Mouse (Mus musculus): ENCODE data around the gene Tmc6. TPM values are rescaled to one million over a fixed set of nuclear protein-coding genes. Genes with fewer than 3 reads are reported as not detected.
"Not testable (repeated sequence)": the region's sequence is repeated elsewhere in the genome, so short reads cannot be mapped to it uniquely, and the experiment has no call there.

The Tmc6 gene
- polyA plus RNA-seq, 1 experiment from 2014 or later = 3.9 TPM

GRCm38 (mm10) chr11:117815850-117816249 lies 33.9 kb upstream of the Tmc6 start:
- ATAC-seq (ENCODE audit: low read depth); H3K36me3 ChIP-seq (ENCODE audit: control insufficient read depth, insufficient read depth, low read length): not testable (repeated sequence)

GRCm38 (mm10) chr11:117814704-117815366 lies 32.8 kb upstream of the Tmc6 start:
- Histone ChIP-seq H3K36me3 (ENCODE audit: control insufficient read depth, insufficient read depth, low read length) (no peaks in the 10 kb centered on the region), H3K4me3 (ENCODE audit: low read depth, low read length) (no peak overlapping the region), H3K27me3 (ENCODE audit: control insufficient read depth, insufficient read depth, low read length) (peaks cover 3% of the 10 kb centered on the region; the same call in 1 of the 2 replicates), H3K27ac (ENCODE audit: low read depth, low read length) (no peak overlapping the region), H3K9me3 (ENCODE audit: control insufficient read depth, low read length) (no peaks in the 10 kb centered on the region), H3K9ac (replicated peaks; ENCODE audit: low read depth, low read length) (no peak overlapping the region), H3K4me2 (ENCODE audit: low read depth, low read length) (no peak overlapping the region), H3K4me1 (ENCODE audit: control insufficient read depth, insufficient read depth, low read length) (no peaks in the 10 kb centered on the region)
- 91% methylated on average over 6 of the region's 6 CpGs for WGBS
- no peak for ATAC-seq (ENCODE audit: low read depth)

More at GRCm38 (mm10) chr11:117815850-117816249, 33.9 kb upstream of the Tmc6 start:
- WGBS = 94% methylated on average over 9 of the region's 9 CpGs
- not testable (repeated sequence) for H3K4me3 ChIP-seq (ENCODE audit: low read depth, low read length); H3K4me2 ChIP-seq (ENCODE audit: low read depth, low read length); H3K27me3 ChIP-seq (ENCODE audit: control insufficient read depth, insufficient read depth, low read length); H3K4me1 ChIP-seq (ENCODE audit: control insufficient read depth, insufficient read depth, low read length); H3K27ac ChIP-seq (ENCODE audit: low read depth, low read length); H3K9ac ChIP-seq (replicated peaks; ENCODE audit: low read depth, low read length); H3K9me3 ChIP-seq (ENCODE audit: control insufficient read depth, low read length)

GRCm38 (mm10) chr11:117813867-117814266 lies 31.9 kb upstream of the Tmc6 start:
- H3K27ac ChIP-seq (ENCODE audit: low read depth, low read length) = no peak overlapping the region
- ATAC-seq (ENCODE audit: low read depth) = no peak
- 80% methylated on average over 5 of the region's 5 CpGs for WGBS

GRCm38 (mm10) chr11:117810401-117811046 lies 28.5 kb upstream of the Tmc6 start:
- Histone ChIP-seq H3K9ac (replicated peaks; ENCODE audit: low read depth, low read length) (no peak overlapping the region), H3K9me3 (ENCODE audit: control insufficient read depth, low read length) (no peaks in the 10 kb centered on the region), H3K27ac (ENCODE audit: low read depth, low read length) (no peak overlapping the region), H3K4me2 (ENCODE audit: low read depth, low read length) (peak overlapping the region; percentile 78), H3K36me3 (ENCODE audit: control insufficient read depth, insufficient read depth, low read length) (no peaks in the 10 kb centered on the region), H3K4me1 (ENCODE audit: control insufficient read depth, insufficient read depth, low read length) (no peaks in the 10 kb centered on the region), H3K4me3 (ENCODE audit: low read depth, low read length) (peak overlapping the region; percentile 52), H3K27me3 (ENCODE audit: control insufficient read depth, insufficient read depth, low read length) (peaks cover 7% of the 10 kb centered on the region)
- WGBS = under 1% methylated on average over 21 of the region's 21 CpGs
- peak; percentile 76; the same call in 1 of the 2 replicates for ATAC-seq (ENCODE audit: low read depth)

More at GRCm38 (mm10) chr11:117813867-117814266, 31.9 kb upstream of the Tmc6 start:
- Histone ChIP-seq H3K9ac (replicated peaks; ENCODE audit: low read depth, low read length) (no peak overlapping the region), H3K4me1 (ENCODE audit: control insufficient read depth, insufficient read depth, low read length) (no peaks in the 10 kb centered on the region), H3K36me3 (ENCODE audit: control insufficient read depth, insufficient read depth, low read length) (no peaks in the 10 kb centered on the region), H3K9me3 (ENCODE audit: control insufficient read depth, low read length) (no peaks in the 10 kb centered on the region), H3K4me2 (ENCODE audit: low read depth, low read length) (no peak overlapping the region), H3K27me3 (ENCODE audit: control insufficient read depth, insufficient read depth, low read length) (peaks cover 7% of the 10 kb centered on the region), H3K4me3 (ENCODE audit: low read depth, low read length) (no peak overlapping the region)

GRCm38 (mm10) chr11:117809407-117810311 lies 27.7 kb upstream of the Tmc6 start, which contains the start of the genes Gm20708 and Syngr2:
Gene Gm20708 (plus strand): TSS chr11:117809668.
Gene Syngr2 (plus strand): TSS chr11:117809668.
- under 1% methylated on average over 56 of the region's 75 CpGs for WGBS
- peaks cover 7% of the 10 kb centered on the region for H3K27me3 ChIP-seq (ENCODE audit: control insufficient read depth, insufficient read depth, low read length)
- H3K4me2 ChIP-seq (ENCODE audit: low read depth, low read length) = peak within 1 kb of the TSS; percentile 78
- peak; percentile 66; the same call in 1 of the 2 replicates for ATAC-seq (ENCODE audit: low read depth)
- H3K4me1 ChIP-seq (ENCODE audit: control insufficient read depth, insufficient read depth, low read length) = no peaks in the 10 kb centered on the region
- peak within 1 kb of the TSS; percentile 52 for H3K4me3 ChIP-seq (ENCODE audit: low read depth, low read length)
- no peak within 1 kb of the TSS for H3K27ac ChIP-seq (ENCODE audit: low read depth, low read length)
- no peaks in the 10 kb centered on the region for H3K9me3 ChIP-seq (ENCODE audit: control insufficient read depth, low read length)
- H3K9ac ChIP-seq (replicated peaks; ENCODE audit: low read depth, low read length) = peak within 1 kb of the TSS; percentile 46
- H3K36me3 ChIP-seq (ENCODE audit: control insufficient read depth, insufficient read depth, low read length) = no peaks in the 10 kb centered on the region

- no peak overlapping the region for H3K9ac ChIP-seq (replicated peaks; ENCODE audit: low read depth, low read length)
- peaks cover 7% of the 10 kb centered on the region for H3K27me3 ChIP-seq (ENCODE audit: control insufficient read depth, insufficient read depth, low read length)
- no peaks in the 10 kb centered on the region for H3K4me1 ChIP-seq (ENCODE audit: control insufficient read depth, insufficient read depth, low read length)
- no peak overlapping the region for H3K4me3 ChIP-seq (ENCODE audit: low read depth, low read length)
- no peak for ATAC-seq (ENCODE audit: low read depth)
- no peak overlapping the region for H3K4me2 ChIP-seq (ENCODE audit: low read depth, low read length)
- H3K27ac ChIP-seq (ENCODE audit: low read depth, low read length) = no peak overlapping the region
- H3K36me3 ChIP-seq (ENCODE audit: control insufficient read depth, insufficient read depth, low read length) = no peaks in the 10 kb centered on the region
- WGBS = 91% methylated on average over 6 of the region's 6 CpGs
- H3K9me3 ChIP-seq (ENCODE audit: control insufficient read depth, low read length) = no peaks in the 10 kb centered on the region
Observed at GRCm38 (mm10) chr11:117806781-117807180, 24.8 kb upstream of the Tmc6 start.

- H3K4me2 ChIP-seq (ENCODE audit: low read depth, low read length) = no peak overlapping the region
- ATAC-seq (ENCODE audit: low read depth) = no peak
- H3K9me3 ChIP-seq (ENCODE audit: control insufficient read depth, low read length) = no peaks in the 10 kb centered on the region
- H3K4me3 ChIP-seq (ENCODE audit: low read depth, low read length) = no peak overlapping the region
- WGBS = 91% methylated on average over 3 of the region's 3 CpGs
- no peaks in the 10 kb centered on the region for H3K36me3 ChIP-seq (ENCODE audit: control insufficient read depth, insufficient read depth, low read length)
- H3K27ac ChIP-seq (ENCODE audit: low read depth, low read length) = no peak overlapping the region
- H3K27me3 ChIP-seq (ENCODE audit: control insufficient read depth, insufficient read depth, low read length) = no peaks in the 10 kb centered on the region
- H3K9ac ChIP-seq (replicated peaks; ENCODE audit: low read depth, low read length) = no peak overlapping the region
- no peaks in the 10 kb centered on the region for H3K4me1 ChIP-seq (ENCODE audit: control insufficient read depth, insufficient read depth, low read length)
Observed at GRCm38 (mm10) chr11:117803166-117803688, 21.2 kb upstream of the Tmc6 start.

- Histone ChIP-seq H3K27me3 (ENCODE audit: control insufficient read depth, insufficient read depth, low read length) (no peaks in the 10 kb centered on the region), H3K9me3 (ENCODE audit: control insufficient read depth, low read length) (no peaks in the 10 kb centered on the region), H3K9ac (replicated peaks; ENCODE audit: low read depth, low read length) (no peak overlapping the region), H3K27ac (ENCODE audit: low read depth, low read length) (no peak overlapping the region), H3K36me3 (ENCODE audit: control insufficient read depth, insufficient read depth, low read length) (no peaks in the 10 kb centered on the region), H3K4me3 (ENCODE audit: low read depth, low read length) (no peak overlapping the region), H3K4me1 (ENCODE audit: control insufficient read depth, insufficient read depth, low read length) (no peaks in the 10 kb centered on the region), H3K4me2 (ENCODE audit: low read depth, low read length) (no peak overlapping the region)
- no peak for ATAC-seq (ENCODE audit: low read depth)
- 81% methylated on average over 7 of the region's 7 CpGs for whole genome bisulfite sequencing
Observed at GRCm38 (mm10) chr11:117801650-117802049, 19.7 kb upstream of the Tmc6 start.
